ENCODE assay signal across 14 mouse cellular contexts in genomic region chr3:129488774-129489173, GRCm38 (mm10).
"Had no signal": no experiment of that assay in that cellular context is flagged by ENCODE, and none has a peak within 500 bp of the region (broad histone marks: within the 10 kb centered on the region; RNA-seq: fewer than 3 reads in every experiment).

No protein-coding gene starts in this region.

- H3K4me3 ChIP-seq: intestine, embryonic 15.5 days; limb, embryonic 13.5 days; liver, embryonic 15.5 days; midbrain, embryonic 13.5 days; myocyte; neural tube, embryonic 15.5 days had no signal

- H3K27me3 ChIP-seq: intestine, embryonic 15.5 days; limb, embryonic 13.5 days; liver, embryonic 15.5 days; midbrain, embryonic 13.5 days; neural tube, embryonic 15.5 days had no signal

- H3K4me1 ChIP-seq: intestine, embryonic 15.5 days; limb, embryonic 13.5 days; liver, embryonic 15.5 days; midbrain, embryonic 13.5 days; neural tube, embryonic 15.5 days had no signal

- DNase-seq: kidney, adult 18-20 months; kidney, postnatal 10 days; left cerebral cortex, postnatal 4 days; lung, embryonic 14.5 days; lung, postnatal 10 days; thymus, adult 18-20 months; thymus, postnatal 14 days had no signal

- H3K27ac ChIP-seq: intestine, embryonic 15.5 days; limb, embryonic 13.5 days; liver, embryonic 15.5 days; macrophage; midbrain, embryonic 13.5 days; neural tube, embryonic 15.5 days had no signal

- H3K4me2 ChIP-seq: intestine, embryonic 15.5 days; limb, embryonic 13.5 days; liver, embryonic 15.5 days; lung, embryonic 14.5 days; midbrain, embryonic 13.5 days; neural tube, embryonic 15.5 days had no signal

- H3K9me3 ChIP-seq: intestine, embryonic 15.5 days; limb, embryonic 13.5 days; liver, embryonic 15.5 days; midbrain, embryonic 13.5 days; neural tube, embryonic 15.5 days had no signal

- H3K36me3 ChIP-seq: intestine, embryonic 15.5 days; limb, embryonic 13.5 days; liver, embryonic 15.5 days; midbrain, embryonic 13.5 days; neural tube, embryonic 15.5 days had no signal

- H3K9ac ChIP-seq: intestine, embryonic 15.5 days; limb, embryonic 13.5 days; liver, embryonic 15.5 days; lung, embryonic 14.5 days; midbrain, embryonic 13.5 days; neural tube, embryonic 15.5 days had no signal

- ATAC-seq: intestine, embryonic 15.5 days; midbrain, embryonic 13.5 days had no signal
